Mouse (Mus musculus) G1E (cell line): Measurements from ENCODE around the gene Dus4l. TPM values are rescaled to one million over a fixed set of nuclear protein-coding genes. Genes with fewer than 3 reads are reported as not detected.

ENCODE experiments used
- ATAC-seq: 2 replicates; pipeline ENCODE4 v1.8.0; 2016; ENCODE audit warnings: mild to moderate bottlenecking; ENCODE audit not compliant: insufficient number of reproducible peaks, poor library complexity, low FRiP score, severe bottlenecking; ENCODE audit errors: extremely low read depth
- DNase-seq: peaks from one replicate; pipeline ENCODE4 v3.0.0; 2012; ENCODE audit warnings: low spot score
- H3K27me3 ChIP-seq: 2 replicates; pipeline ENCODE4 v1.6.1; 2012; ENCODE audit warnings: mild to moderate bottlenecking, low read length, inconsistent platforms; ENCODE audit not compliant: insufficient read depth
- H3K36me3 ChIP-seq: replicated peaks from 2 replicates; pipeline ENCODE3; 2012; ENCODE audit warnings: mild to moderate bottlenecking, inconsistent platforms
- H3K4me1 ChIP-seq: 2 replicates; pipeline ENCODE4 v1.6.1; 2012; ENCODE audit warnings: low read depth, low read length, inconsistent platforms, mixed read lengths; ENCODE audit not compliant: insufficient read depth
- H3K4me3 ChIP-seq: 2 replicates; pipeline ENCODE4 v1.5.1; 2012; ENCODE audit warnings: low read depth, mild to moderate bottlenecking, inconsistent platforms, low read length, moderate library complexity, mixed read lengths
- H3K9me3 ChIP-seq: replicated peaks from 2 replicates; pipeline ENCODE4 v1.6.1; 2012; ENCODE audit warnings: inconsistent platforms
- CTCF ChIP-seq: IDR thresholded peaks from 2 replicates; pipeline ENCODE4 v1.5.1; 2012; ENCODE audit warnings: low read depth, low read length, inconsistent platforms, mixed read lengths
- GATA1 ChIP-seq: IDR thresholded peaks from 2 replicates; pipeline ENCODE4 v1.6.1; 2012; ENCODE audit warnings: borderline replicate concordance, low read length, inconsistent platforms, mixed read lengths
- GATA2 ChIP-seq: IDR thresholded peaks from 2 replicates; pipeline ENCODE4 v1.6.1; 2012; ENCODE audit warnings: low read depth, low read length, inconsistent platforms, borderline replicate concordance
- POLR2AphosphoS5 ChIP-seq: IDR thresholded peaks from 2 replicates; pipeline ENCODE4 v1.6.1; 2012; ENCODE audit warnings: low read depth, low read length, inconsistent platforms; ENCODE audit not compliant: insufficient replicate concordance
- TAL1 ChIP-seq: conservative IDR thresholded peaks from 2 replicates; pipeline ENCODE4 v1.6.1; 2012; ENCODE audit warnings: low read depth, low read length, inconsistent platforms, mixed read lengths
- polyA plus RNA-seq: library from polyadenylated mRNA; stranded (reverse); fragments of >175 nt; gene quantifications from 2 replicates; pipeline ENCODE4 v1.2.3, GENCODE M21; 2012
- total RNA-seq, 2 experiments: library from RNA; stranded (forward) in 1 of 2; stranded (reverse) in 1 of 2; fragments of 200-1000 nt in 1 of 2; fragments of >200 nt in 1 of 2; fragmentation: Nextera tagmentation in 1 of 2; gene quantifications; 2 replicates each; pipeline ENCODE4 v1.2.3; 2014 to 2017

Gene Dus4l
- total and polyA plus RNA-seq, 3 experiments: 6.7 to 30.0 (median 16.0) TPM

- H3K36me3 ChIP-seq: peaks cover 68% of the 10 kb centered on the region
- H3K27me3 ChIP-seq: no peaks in the 10 kb centered on the region
- TF ChIP-seq GATA2: no peak
- no peak for TF ChIP-seq POLR2AphosphoS5
- no peak for TF ChIP-seq CTCF
- no peak for ATAC-seq
- H3K4me3 ChIP-seq: no peak overlapping the region
- no peak for DNase-seq
- no peaks in the 10 kb centered on the region for H3K9me3 ChIP-seq
- peaks cover 6% of the 10 kb centered on the region; the same call in 1 of the 2 replicates for H3K4me1 ChIP-seq
These were observed 49.7 kb downstream of the Dus4l start for GRCm38 (mm10) chr12:31604894-31605293.

DNA sequence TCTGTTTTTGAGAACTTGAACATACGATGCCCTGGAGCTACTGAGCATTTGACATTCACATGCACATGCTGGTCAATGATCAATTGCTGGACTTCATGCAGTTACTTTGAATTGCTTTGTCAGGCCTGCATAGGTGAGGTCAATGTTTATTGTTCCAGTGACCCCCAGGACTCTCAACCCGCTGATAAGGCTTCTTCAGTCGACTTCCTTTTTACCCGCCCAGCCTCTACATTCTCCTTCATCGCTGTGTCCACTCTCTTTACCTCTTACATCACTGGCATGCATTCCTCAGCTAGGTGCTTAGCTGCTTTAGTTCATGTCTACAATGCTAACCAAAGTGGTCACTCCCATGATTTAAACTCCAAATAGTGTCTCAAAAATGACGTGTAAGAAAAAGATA lies 51.0 kb downstream of the Dus4l start:
- no peak for TF ChIP-seq TAL1
- no peak for TF ChIP-seq GATA1
- TF ChIP-seq POLR2AphosphoS5: no peak
- no peak for TF ChIP-seq CTCF
- no peak for TF ChIP-seq GATA2
- Histone ChIP-seq H3K4me1 (peaks cover 6% of the 10 kb centered on the region; the same call in 1 of the 2 replicates), H3K9me3 (no peaks in the 10 kb centered on the region), H3K4me3 (no peak overlapping the region), H3K27me3 (no peaks in the 10 kb centered on the region), H3K36me3 (peaks cover 72% of the 10 kb centered on the region)
- ATAC-seq: no peak
- no peak for DNase-seq

GRCm38 (mm10) chr12:31594296-31594695 lies 60.3 kb downstream of the Dus4l start:
- no peak for TF ChIP-seq GATA2
- TF ChIP-seq TAL1: no peak
- TF ChIP-seq POLR2AphosphoS5: no peak
- TF ChIP-seq GATA1: no peak
- no peak for TF ChIP-seq CTCF
- Histone ChIP-seq H3K27me3 (no peaks in the 10 kb centered on the region), H3K36me3 (peaks cover 64% of the 10 kb centered on the region), H3K4me1 (no peaks in the 10 kb centered on the region; the same call in 1 of the 2 replicates), H3K4me3 (no peak overlapping the region), H3K9me3 (no peaks in the 10 kb centered on the region)
- DNase-seq (no peak), ATAC-seq (no peak)

GRCm38 (mm10) chr12:31592011-31592410 lies 62.6 kb downstream of the Dus4l start:
- Histone ChIP-seq H3K4me3 (no peak overlapping the region), H3K4me1 (no peaks in the 10 kb centered on the region; the same call in 1 of the 2 replicates), H3K27me3 (no peaks in the 10 kb centered on the region), H3K9me3 (peaks cover 4% of the 10 kb centered on the region), H3K36me3 (peaks cover 45% of the 10 kb centered on the region)
- DNase-seq: no peak
- TF ChIP-seq POLR2AphosphoS5 (no peak), CTCF (no peak), GATA1 (no peak), TAL1 (no peak), GATA2 (no peak)
- ATAC-seq: no peak

Other genes with a start within 250 kb of the Dus4l start
- 111 and 144 TPM in 2 replicates for gene Cbll1, start 155.2 kb downstream of the Dus4l start, total RNA-seq (2014; fragmentation: Nextera tagmentation)
- gene Cbll1, start 155.2 kb downstream of the Dus4l start, total RNA-seq (2017): 12.5 and 16.3 TPM in 2 replicates
- 5.7 and 6.9 TPM in 2 replicates for gene Cbll1, start 155.2 kb downstream of the Dus4l start, polyA plus RNA-seq
- not detected in 2 replicates for gene Slc26a4, start 94.9 kb downstream of the Dus4l start, total RNA-seq (2014; fragmentation: Nextera tagmentation)
- 0.05 and 0.06 TPM in 2 replicates for gene Slc26a4, start 94.9 kb downstream of the Dus4l start, total RNA-seq (2017)
- not detected in 2 replicates for gene Slc26a4, start 94.9 kb downstream of the Dus4l start, polyA plus RNA-seq
- gene Bcap29, start 20.2 kb downstream of the Dus4l start, total RNA-seq (2014; fragmentation: Nextera tagmentation): 90.5 and 94.3 TPM in 2 replicates
- gene Bcap29, start 20.2 kb downstream of the Dus4l start, total RNA-seq (2017): 46.6 and 47.6 TPM in 2 replicates
- gene Bcap29, start 20.2 kb downstream of the Dus4l start, polyA plus RNA-seq: 28.3 and 37.5 TPM in 2 replicates
- gene Cog5, start within 50 bp of the Dus4l start, total RNA-seq (2014; fragmentation: Nextera tagmentation): 142 and 156 TPM in 2 replicates
- 90.1 and 101 TPM in 2 replicates for gene Cog5, start within 50 bp of the Dus4l start, total RNA-seq (2017)
- 3.0 and 4.7 TPM in 2 replicates for gene Cog5, start within 50 bp of the Dus4l start, polyA plus RNA-seq
- not detected in 2 replicates for gene Gpr22, start 59.1 kb upstream of the Dus4l start, total RNA-seq (2014; fragmentation: Nextera tagmentation)
- 0.16 and 0.41 TPM in 2 replicates for gene Gpr22, start 59.1 kb upstream of the Dus4l start, total RNA-seq (2017)
- gene Gpr22, start 59.1 kb upstream of the Dus4l start, polyA plus RNA-seq: not detected in 2 replicates